Mouse (Mus musculus): Measurements from ENCODE around the gene Tbl3.

Tbl3 gene

GRCm38 (mm10) chr17:24706982-24707800, at the start of gene Tbl3:
Tbl3 (minus strand) TSS chr17:24707660.
- in situ Hi-C loops (cut with MboI, MseI), result no loop called here

DNA sequence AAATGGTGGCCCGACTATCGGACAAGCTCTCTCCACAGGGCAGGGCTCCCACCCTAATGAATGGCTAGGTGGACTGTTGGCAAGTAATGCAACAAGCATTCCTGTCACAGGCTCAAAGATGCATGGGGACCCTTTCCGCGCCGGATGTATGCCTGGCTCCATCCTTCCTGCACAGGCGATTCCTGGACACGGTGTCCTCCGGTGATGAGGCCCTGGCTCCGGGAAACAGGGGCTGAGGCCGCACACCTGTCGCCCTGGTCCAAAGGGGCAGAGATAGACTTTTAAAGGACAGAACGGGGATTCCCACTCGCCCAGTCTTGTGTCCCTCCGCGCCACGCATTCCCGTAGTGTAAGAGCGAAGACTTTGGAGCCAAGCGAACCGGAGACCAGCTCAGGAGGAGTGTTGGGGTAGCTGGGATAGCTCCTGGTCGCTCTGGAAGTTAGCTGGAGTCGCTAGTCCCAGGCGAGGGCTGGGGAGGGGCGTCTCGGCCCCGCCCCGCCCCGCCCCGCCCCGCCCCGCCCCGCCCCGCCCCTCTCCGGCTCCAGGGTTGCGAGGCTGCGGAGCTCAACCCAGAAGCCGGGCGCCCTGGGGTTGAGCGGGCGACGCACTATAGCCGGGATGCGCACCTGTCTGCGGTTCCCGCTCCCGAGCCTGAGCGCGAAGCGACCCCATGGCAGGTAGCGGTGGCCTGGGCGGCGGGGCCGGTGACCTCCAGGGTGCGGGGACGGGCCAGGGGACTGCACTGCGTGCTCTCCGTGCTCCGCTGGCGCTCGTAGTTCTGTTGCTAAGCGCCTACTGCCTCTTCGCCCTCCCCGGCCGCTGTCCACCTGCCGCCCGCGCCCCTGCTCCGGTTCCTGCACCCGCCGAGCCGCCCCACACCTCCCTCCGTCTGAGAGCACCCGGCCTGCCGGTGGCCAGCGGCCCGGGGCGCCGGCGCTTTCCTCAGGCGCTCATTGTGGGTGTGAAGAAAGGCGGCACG, 45.2 kb upstream of the Tbl3 start, which contains the start of gene Hs3st6:
Gene Hs3st6, plus strand, starts transcription at position 574 of the 980 bp plus-strand sequence.
- in situ Hi-C loops (cut with MboI, MseI), result loop anchor here in 1 of 2 experiments (25.0 kb wide), 1 partner anchor 1440 kb away; the partner anchor contains the start of gene Vmn2r114

- in situ Hi-C loops (cut with MboI, MseI), result loop anchor here in 1 of 2 experiments (25.0 kb wide), 1 partner anchor 1439 kb away; the partner anchor contains the start of gene Vmn2r114
Measured at GRCm38 (mm10) chr17:24751528-24751927, 44.1 kb upstream of the Tbl3 start.

DNA sequence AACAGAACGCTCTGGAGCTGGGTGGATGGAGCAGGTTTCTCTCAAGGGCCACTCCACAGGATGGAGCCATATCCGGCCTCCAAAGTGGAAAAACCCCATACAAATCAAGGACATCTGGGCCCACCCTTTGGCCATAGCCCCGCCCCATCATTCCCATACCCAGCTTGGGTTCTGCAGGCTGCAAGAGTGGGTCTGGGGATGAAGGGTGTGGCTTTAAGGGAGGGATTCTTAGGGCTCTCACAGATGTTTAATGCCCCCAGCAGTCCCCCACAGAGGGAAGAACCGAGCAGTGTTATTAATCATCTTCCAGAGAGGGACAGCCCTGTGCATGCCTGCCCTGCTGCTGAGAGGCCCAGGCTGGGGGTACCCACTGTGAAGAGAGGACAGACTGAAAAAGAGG, 39.5 kb upstream of the Tbl3 start:
- in situ Hi-C loops (cut with MboI, MseI), result loop anchor here in 1 of 2 experiments (5.0 to 10.0 kb wide), 2 partner anchors 65 to 138 kb away; partner anchors contain the start of genes Nubp2 and Spsb3

DNA sequence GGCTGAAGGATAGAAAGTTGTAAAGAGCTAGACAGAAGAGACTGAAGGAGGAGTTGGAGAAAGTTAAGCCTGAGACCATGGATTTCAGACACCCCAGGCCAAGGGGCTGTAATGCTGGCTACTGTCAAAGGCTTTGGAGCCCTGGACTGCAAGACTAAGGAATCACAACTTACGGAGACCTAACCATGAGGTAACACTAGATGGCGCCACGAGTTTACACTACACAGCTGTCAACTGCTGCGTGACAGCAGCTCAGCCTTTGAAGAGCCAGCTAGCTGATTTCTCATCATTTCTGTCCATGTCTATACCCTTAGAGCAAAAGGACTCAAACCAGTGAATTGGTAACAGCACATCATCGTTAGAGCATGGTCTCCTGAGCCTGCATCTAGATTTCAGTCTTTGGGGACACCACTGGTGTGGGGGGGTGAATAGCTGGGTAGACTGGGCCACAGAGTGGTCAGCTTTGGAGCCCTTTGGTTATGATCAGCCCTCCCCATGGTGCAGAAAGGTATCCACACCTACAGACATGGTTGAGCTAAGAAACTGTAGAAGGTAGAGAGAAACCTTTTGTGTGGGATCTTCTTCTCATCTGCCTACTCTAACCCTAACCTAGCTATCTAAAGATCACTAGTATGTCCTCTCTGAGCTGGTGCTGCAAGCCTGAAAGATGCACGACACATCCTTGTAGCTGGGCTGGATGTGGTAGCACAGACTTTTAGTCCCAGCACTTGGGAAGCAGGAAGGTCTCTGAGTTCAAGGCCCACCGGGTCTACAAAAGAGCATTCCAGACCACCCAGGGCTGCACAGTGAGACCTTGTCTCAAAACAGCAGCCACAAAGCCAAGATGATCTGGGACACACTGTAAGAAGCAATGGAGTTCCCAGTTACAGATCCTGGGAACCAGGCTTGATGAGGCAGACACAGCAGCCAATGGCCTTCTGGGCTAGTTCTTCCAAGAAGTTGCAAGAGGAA, 38.4 kb upstream of the Tbl3 start:
- in situ Hi-C loops (cut with MboI, MseI), result loop anchor here in 1 of 2 experiments (5.0 to 10.0 kb wide), 2 partner anchors 66 to 139 kb away; partner anchors contain the start of genes Nubp2 and Spsb3

GRCm38 (mm10) chr17:24744381-24744780, 36.9 kb upstream of the Tbl3 start:
- in situ Hi-C loops (cut with MboI, MseI), result loop anchor here in 1 of 2 experiments (10.0 kb wide), 1 partner anchor 140 kb away; the partner anchor contains the start of genes Nubp2 and Spsb3

GRCm38 (mm10) chr17:24743896-24744295, 36.4 kb upstream of the Tbl3 start:
- in situ Hi-C loops (cut with MboI, MseI), result loop anchor here in 1 of 2 experiments (10.0 kb wide), 1 partner anchor 141 kb away; the partner anchor contains the start of genes Nubp2 and Spsb3

- in situ Hi-C loops (cut with MboI, MseI), result loop anchor here in 1 of 2 experiments (10.0 kb wide), 1 partner anchor 142 kb away; the partner anchor contains the start of genes Nubp2 and Spsb3
Measured at GRCm38 (mm10) chr17:24742307-24742706, 34.8 kb upstream of the Tbl3 start.

GRCm38 (mm10) chr17:24739926-24740325, 32.5 kb upstream of the Tbl3 start:
- in situ Hi-C loops (cut with MboI, MseI), result loop anchor here (5.0 to 10.0 kb wide), 2 partner anchors 145 to 147 kb away; partner anchors contain the start of genes Nubp2 (in 2 of the 2) and Spsb3 (in 2 of the 2)

- in situ Hi-C loops (cut with MboI, MseI), result loop anchor here in 1 of 2 experiments (5.0 kb wide), 1 partner anchor 149 kb away; the partner anchor contains the start of genes Nubp2 and Spsb3
Measured at GRCm38 (mm10) chr17:24738238-24738637, 30.8 kb upstream of the Tbl3 start.

GRCm38 (mm10) chr17:24737135-24737810, 29.8 kb upstream of the Tbl3 start:
- in situ Hi-C loops (cut with MboI, MseI), result loop anchor here in 1 of 2 experiments (5.0 kb wide), 1 partner anchor 150 kb away; the partner anchor contains the start of genes Nubp2 and Spsb3

GRCm38 (mm10) chr17:24736330-24737051, 29.0 kb upstream of the Tbl3 start, which contains the start of gene Msrb1:
Msrb1 (plus strand) TSS chr17:24736642.
- in situ Hi-C loops (cut with MboI, MseI), result loop anchor here in 1 of 2 experiments (5.0 kb wide), 1 partner anchor 151 kb away; the partner anchor contains the start of genes Nubp2 and Spsb3

DNA sequence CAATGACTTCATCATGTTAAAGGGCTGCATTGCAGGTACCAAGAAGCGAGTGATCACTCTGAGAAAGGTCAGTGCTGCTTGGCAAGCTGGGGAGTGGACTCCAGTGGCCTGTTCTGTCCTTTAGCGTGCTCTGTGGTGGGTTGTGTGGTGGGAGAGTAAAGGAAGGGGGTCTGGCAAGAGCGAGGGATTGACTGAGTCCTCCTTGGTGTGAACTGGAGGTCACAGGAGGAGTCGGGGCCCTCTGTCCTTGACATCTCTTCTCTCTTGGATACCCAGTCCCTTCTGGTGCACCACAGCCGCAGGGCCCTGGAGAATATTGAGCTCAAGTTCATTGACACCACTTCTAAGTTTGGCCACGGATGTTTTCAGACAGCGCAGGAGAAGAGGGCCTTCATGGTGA, 28.0 kb upstream of the Tbl3 start:
- in situ Hi-C loops (cut with MboI, MseI), result loop anchor here in 1 of 2 experiments (5.0 kb wide), 1 partner anchor 152 kb away; the partner anchor contains the start of genes Nubp2 and Spsb3

DNA sequence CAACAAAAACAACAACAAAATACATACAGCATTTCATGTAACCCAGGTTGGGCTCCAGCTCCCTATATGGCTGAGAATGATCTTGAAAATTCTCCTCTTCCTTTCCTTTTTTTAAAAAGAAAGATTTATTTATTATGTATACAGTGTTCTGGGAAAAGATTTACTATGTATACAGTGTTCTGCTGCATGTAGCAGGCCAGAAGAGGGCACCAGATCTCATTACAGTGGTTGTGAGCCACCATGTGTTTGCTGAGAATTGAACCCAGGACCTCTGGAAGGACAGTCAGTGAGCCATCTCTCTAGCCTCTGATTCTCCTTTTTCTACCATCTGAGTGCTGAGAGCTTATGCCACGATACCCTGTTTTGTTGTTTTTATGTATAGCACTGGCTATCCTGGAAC, 27.1 kb upstream of the Tbl3 start:
- in situ Hi-C loops (cut with MboI, MseI), result no loop called here

DNA sequence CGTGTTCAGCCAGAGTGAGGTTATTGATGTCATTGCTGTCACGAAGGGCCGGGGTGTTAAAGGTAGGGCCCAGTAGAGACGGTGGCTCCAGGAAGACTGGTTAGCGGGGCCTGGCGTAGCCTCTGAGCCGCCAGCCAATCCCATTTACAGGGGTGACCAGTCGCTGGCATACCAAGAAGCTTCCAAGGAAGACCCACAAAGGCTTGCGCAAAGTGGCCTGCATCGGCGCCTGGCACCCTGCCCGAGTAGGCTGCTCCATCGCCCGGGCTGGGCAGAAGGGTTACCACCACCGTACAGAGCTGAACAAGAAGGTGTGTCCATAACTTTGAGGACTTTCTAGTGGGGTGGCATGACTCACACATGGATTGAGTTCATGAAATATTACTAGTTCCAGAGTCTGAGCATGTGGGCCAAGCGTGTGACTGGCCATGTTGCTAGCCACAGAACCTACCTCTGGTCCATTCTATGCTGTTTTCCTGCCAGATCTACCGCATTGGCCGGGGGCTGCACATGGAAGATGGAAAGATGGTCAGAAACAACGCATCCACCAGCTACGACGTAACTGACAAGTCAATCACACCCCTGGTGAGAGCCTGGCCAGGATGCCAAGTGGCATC, 26.1 kb upstream of the Tbl3 start:
- in situ Hi-C loops (cut with MboI, MseI), result no loop called here

- in situ Hi-C loops (cut with MboI, MseI), result no loop called here
Measured at GRCm38 (mm10) chr17:24732233-24732935, 24.9 kb upstream of the Tbl3 start.

DNA sequence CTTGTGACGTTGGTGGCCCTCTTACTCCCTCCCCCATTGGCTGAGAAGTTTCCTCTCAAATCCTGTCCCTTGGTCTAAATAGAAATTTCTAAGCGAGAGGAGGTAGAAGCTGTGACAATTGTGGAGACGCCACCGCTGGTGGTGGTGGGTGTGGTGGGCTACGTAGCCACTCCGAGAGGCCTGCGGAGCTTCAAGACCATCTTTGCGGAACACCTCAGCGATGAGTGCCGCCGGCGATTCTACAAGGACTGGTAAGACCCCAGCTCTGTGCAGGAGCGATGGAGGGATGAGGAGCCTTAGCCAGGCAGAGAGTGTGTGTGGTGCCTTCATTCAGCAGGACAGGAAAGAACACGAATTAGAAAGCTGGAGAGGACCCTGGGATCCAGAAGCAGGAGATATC, 23.3 kb upstream of the Tbl3 start:
- in situ Hi-C loops (cut with MboI, MseI), result no loop called here
